Mouse (Mus musculus): Measurements from ENCODE around the gene Slc25a28. TPM values are rescaled to one million over a fixed set of nuclear protein-coding genes. Genes with fewer than 3 reads are reported as not detected.

The Slc25a28 gene
- polyA plus RNA-seq, 1 experiment from 2014 or later: 9.6 TPM

DNA sequence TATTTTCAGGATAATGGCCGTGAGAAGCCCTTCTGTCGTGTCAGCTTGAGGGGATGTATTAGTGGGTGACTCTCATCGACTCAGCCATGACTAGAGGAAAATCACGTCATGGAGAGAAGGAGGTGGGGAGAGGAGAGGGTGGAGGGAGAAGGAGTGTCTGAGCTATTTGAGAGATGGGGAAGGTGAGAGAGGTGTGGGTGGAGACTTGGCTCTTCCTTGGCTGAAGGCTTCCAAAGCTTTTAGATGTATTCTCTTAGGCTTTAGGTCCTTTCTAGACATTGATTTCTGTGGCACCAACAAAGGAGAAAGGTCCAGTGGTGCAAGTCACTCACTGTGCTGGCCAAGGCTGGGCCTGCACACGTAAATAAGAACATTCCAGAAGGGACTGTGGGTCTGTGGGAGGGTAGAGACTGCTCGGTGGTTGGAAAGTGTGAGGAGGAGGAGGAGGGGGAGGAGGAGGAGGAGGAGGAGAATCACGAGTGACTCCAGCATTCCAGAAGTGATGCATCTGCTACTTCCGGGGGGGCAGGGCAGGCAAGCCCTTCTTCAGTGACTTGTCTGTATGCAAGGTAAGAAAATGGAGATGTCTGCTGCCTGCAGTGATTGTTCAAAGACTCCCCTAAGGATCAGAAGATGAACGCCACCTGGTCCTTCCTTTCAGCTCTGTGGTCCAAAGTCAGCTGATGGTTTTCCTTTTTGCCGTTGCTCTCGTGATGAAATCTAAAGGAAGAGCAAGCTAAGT lies 24.5 kb upstream of the Slc25a28 start:
- Histone ChIP-seq H3K4me2 (replicated peaks; ENCODE audit: low read depth) (no peak overlapping the region), H3K9ac (ENCODE audit: low read length) (no peak overlapping the region), H3K27ac (replicated peaks) (no peak overlapping the region), H3K36me3 (ENCODE audit: control insufficient read depth, insufficient read depth, low read length) (0 out of 2 replicates have a peak, but pooled peaks cover 7% of the 10 kb centered on the region), H3K27me3 (ENCODE audit: control insufficient read depth, insufficient read depth, low read length) (no peaks in the 10 kb centered on the region), H3K4me1 (replicated peaks; ENCODE audit: control insufficient read depth, insufficient read depth) (no peaks in the 10 kb centered on the region), H3K4me3 (ENCODE audit: low read depth, low read length) (no peak overlapping the region), H3K9me3 (ENCODE audit: control insufficient read depth, low read length) (no peaks in the 10 kb centered on the region)
- WGBS: 54% methylated on average over 11 of the region's 11 CpGs
- ATAC-seq (ENCODE audit: low FRiP score, low TSS enrichment): no peak
- TF ChIP-seq CTCF (IDR thresholded peaks at IDR 0.05; ENCODE audit: low read depth) (no peak), EP300 (optimal IDR thresholded peaks at IDR 0.05) (no peak)
- no peak for DNase-seq (ENCODE audit: low spot score)

DNA sequence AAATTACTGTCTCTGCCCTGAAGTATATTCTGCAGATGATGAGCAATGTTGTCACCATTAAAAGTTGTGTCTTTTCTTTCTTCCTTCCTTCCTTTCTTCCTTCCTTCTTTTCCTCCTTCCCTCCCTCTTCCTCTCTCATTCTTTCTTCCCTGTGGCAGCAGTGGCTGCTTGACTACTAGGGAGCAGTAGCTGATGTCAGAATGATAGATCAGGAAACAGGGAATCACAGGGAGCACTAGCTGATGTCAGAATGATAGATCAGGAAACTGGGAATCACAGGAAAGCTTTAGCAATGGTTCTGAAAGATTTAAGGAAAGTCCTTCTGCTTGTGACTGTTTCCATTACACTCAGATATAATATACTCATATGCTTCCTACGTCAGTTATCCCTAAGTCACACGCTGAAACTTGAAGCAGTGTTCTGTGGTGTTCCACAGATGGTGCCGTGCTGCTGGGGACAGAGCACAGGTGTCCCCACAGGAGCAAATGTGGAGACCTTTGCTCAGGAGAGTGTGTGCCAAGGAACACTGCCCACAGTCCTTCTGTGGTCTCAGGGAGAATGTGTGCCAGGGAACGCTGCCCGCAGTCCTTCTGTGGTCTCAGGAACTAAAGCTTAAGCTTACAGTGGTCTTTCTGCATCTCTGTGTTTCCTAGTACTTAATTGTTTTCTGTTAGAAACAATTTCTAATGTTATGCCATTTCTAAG lies 23.1 kb upstream of the Slc25a28 start:
- Histone ChIP-seq H3K4me2 (replicated peaks; ENCODE audit: low read depth) (no peak overlapping the region), H3K27ac (replicated peaks) (no peak overlapping the region), H3K9me3 (ENCODE audit: control insufficient read depth, low read length) (no peaks in the 10 kb centered on the region), H3K4me3 (ENCODE audit: low read depth, low read length) (no peak overlapping the region), H3K36me3 (ENCODE audit: control insufficient read depth, insufficient read depth, low read length) (0 out of 2 replicates have a peak, but pooled peaks cover 4% of the 10 kb centered on the region), H3K9ac (ENCODE audit: low read length) (no peak overlapping the region), H3K4me1 (replicated peaks; ENCODE audit: control insufficient read depth, insufficient read depth) (no peaks in the 10 kb centered on the region), H3K27me3 (ENCODE audit: control insufficient read depth, insufficient read depth, low read length) (no peaks in the 10 kb centered on the region)
- TF ChIP-seq CTCF (IDR thresholded peaks at IDR 0.05; ENCODE audit: low read depth) (no peak), EP300 (optimal IDR thresholded peaks at IDR 0.05) (no peak)
- no peak for ATAC-seq (ENCODE audit: low FRiP score, low TSS enrichment)
- WGBS: 85% methylated on average over 5 of the region's 5 CpGs
- DNase-seq (ENCODE audit: low spot score): no peak

DNA sequence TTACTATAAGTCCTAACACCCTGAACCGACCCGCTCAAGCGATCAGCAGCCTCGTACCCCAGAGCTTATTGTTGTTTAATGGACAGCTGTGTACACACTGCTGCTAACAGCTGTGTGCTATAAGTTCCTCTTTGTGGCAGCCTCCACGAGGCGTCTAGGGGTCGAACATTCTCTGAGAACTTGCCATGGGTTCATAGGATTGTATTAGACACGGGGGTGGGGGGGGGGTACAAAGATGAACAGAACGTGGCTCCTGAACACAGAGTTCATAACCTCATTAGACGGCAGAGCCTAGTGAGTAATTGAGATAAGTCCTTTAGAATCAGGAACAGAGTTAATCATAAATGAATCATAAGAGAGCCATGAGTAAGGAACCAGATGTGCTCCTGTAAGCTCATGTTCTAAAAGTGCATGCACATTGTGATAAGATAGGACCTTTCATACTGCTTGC lies 20.9 kb upstream of the Slc25a28 start:
- H3K4me1 ChIP-seq (replicated peaks; ENCODE audit: control insufficient read depth, insufficient read depth): no peaks in the 10 kb centered on the region
- H3K4me2 ChIP-seq (replicated peaks; ENCODE audit: low read depth): no peak overlapping the region
- peaks cover 7% of the 10 kb centered on the region; the same call in 1 of the 2 replicates for H3K36me3 ChIP-seq (ENCODE audit: control insufficient read depth, insufficient read depth, low read length)
- TF ChIP-seq EP300 (optimal IDR thresholded peaks at IDR 0.05) (no peak), CTCF (IDR thresholded peaks at IDR 0.05; ENCODE audit: low read depth) (no peak)
- no peaks in the 10 kb centered on the region for H3K9me3 ChIP-seq (ENCODE audit: control insufficient read depth, low read length)
- H3K27me3 ChIP-seq (ENCODE audit: control insufficient read depth, insufficient read depth, low read length): no peaks in the 10 kb centered on the region
- DNase-seq (ENCODE audit: low spot score) (peak; percentile 51), ATAC-seq (ENCODE audit: low FRiP score, low TSS enrichment) (peak; percentile 82)
- H3K4me3 ChIP-seq (ENCODE audit: low read depth, low read length): no peak overlapping the region
- 30% methylated on average over 10 of the region's 10 CpGs for WGBS
- peak overlapping the region; percentile 56 for H3K27ac ChIP-seq (replicated peaks)
- H3K9ac ChIP-seq (ENCODE audit: low read length): no peak overlapping the region

DNA sequence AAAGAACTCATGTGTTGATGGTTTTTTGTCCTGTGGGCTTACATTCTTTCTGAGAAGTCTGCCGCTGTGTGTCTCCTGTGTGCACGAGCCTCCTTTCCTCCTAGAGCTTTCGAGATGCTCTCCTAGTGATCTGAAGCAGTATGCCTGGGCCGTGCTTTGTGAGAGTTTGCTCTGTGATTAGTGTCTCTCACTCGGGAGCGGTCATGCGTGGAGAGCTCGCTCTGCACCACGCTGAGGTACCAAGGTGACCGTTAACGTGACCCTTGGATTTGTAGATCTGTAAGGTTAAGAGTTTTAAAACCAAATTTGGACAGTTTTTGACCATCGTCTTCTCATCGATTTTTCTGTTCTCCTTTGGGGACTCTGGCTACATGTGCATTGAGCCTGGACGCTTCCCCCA lies 18.1 kb upstream of the Slc25a28 start:
- Histone ChIP-seq H3K4me2 (replicated peaks; ENCODE audit: low read depth) (no peak overlapping the region), H3K9me3 (ENCODE audit: control insufficient read depth, low read length) (no peaks in the 10 kb centered on the region), H3K9ac (ENCODE audit: low read length) (no peak overlapping the region), H3K36me3 (ENCODE audit: control insufficient read depth, insufficient read depth, low read length) (peaks cover 3% of the 10 kb centered on the region; the same call in 1 of the 2 replicates), H3K4me3 (ENCODE audit: low read depth, low read length) (no peak overlapping the region), H3K27ac (replicated peaks) (no peak overlapping the region), H3K4me1 (replicated peaks; ENCODE audit: control insufficient read depth, insufficient read depth) (no peaks in the 10 kb centered on the region), H3K27me3 (ENCODE audit: control insufficient read depth, insufficient read depth, low read length) (no peaks in the 10 kb centered on the region)
- ATAC-seq (ENCODE audit: low FRiP score, low TSS enrichment) (no peak), DNase-seq (ENCODE audit: low spot score) (no peak)
- TF ChIP-seq CTCF (IDR thresholded peaks at IDR 0.05; ENCODE audit: low read depth) (no peak), EP300 (optimal IDR thresholded peaks at IDR 0.05) (no peak)
- 88% methylated on average over 14 of the region's 14 CpGs for WGBS

DNA sequence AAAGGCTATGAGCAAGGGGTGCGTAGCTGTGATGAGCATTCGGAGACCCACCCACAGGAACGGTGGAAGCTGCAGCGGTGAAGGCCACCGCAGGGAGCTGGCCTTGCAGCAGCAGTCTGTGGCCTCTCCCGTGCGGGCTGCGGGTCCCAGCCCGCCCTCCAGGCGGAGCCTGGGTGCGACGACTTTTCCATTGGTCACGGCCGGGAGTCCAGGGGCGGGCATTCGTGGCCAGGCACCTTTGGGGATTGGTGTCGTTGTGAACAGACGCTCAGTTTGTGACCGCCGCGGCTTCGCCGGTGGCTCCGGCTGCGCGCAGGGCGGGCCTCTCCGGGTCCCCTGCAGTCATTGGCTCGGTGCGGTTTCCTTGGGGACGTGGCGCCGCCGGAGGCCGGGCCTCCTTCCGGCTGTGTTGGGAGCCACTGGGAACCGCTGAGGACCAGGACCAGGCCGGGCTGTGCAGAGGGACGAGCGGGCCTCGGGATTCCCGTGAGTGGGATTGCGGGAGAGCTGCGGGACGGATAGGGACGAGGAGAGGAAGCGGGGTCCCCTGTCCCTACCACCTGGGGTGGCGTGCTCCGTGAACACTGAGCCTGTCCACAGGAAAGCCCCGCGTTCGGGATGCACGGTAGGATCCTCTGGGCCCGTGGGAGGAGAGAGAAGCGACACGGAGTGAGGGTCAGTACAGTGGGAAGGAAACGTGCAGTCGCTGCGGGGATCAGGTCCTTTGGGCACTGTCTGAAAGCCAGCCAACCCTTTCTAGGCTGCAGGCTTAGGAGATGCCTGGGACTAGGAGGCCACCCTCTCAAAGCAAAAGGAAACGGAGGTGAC lies 15.0 kb upstream of the Slc25a28 start, which contains the start of gene Entpd7:
Gene Entpd7, plus strand, starts transcription at position 254 of the 828 bp plus-strand sequence.
- ATAC-seq (ENCODE audit: low FRiP score, low TSS enrichment) (peak; percentile 100), DNase-seq (ENCODE audit: low spot score) (peak; percentile 98)
- TF ChIP-seq CTCF (IDR thresholded peaks at IDR 0.05; ENCODE audit: low read depth): peak; percentile 72
- no peak for TF ChIP-seq EP300 (optimal IDR thresholded peaks at IDR 0.05)
- Histone ChIP-seq H3K27me3 (ENCODE audit: control insufficient read depth, insufficient read depth, low read length) (no peaks in the 10 kb centered on the region), H3K4me2 (replicated peaks; ENCODE audit: low read depth) (peak within 1 kb of the TSS; percentile 86), H3K4me1 (replicated peaks; ENCODE audit: control insufficient read depth, insufficient read depth) (no peaks in the 10 kb centered on the region), H3K36me3 (ENCODE audit: control insufficient read depth, insufficient read depth, low read length) (peaks cover 3% of the 10 kb centered on the region; the same call in 1 of the 2 replicates), H3K9ac (ENCODE audit: low read length) (peak within 1 kb of the TSS; percentile 87), H3K4me3 (ENCODE audit: low read depth, low read length) (peak within 1 kb of the TSS; percentile 83), H3K9me3 (ENCODE audit: control insufficient read depth, low read length) (no peaks in the 10 kb centered on the region), H3K27ac (replicated peaks) (peak within 1 kb of the TSS; percentile 61)
- WGBS: under 1% methylated on average over 58 of the region's 60 CpGs

Data from stomach, postnatal 0 days (tissue).